Mouse (Mus musculus) forebrain, embryonic 16.5 days (tissue): ENCODE results near the gene Rab3il1. TPM values are rescaled to one million over a fixed set of nuclear protein-coding genes. Genes with fewer than 3 reads are reported as not detected.

Experiments
- ATAC-seq: fragments of 200-750 bp; cut with Nextera tagmentation; 2 replicates; pipeline ENCODE4 v1.8.0; 2017; ENCODE audit warnings: mild to moderate bottlenecking, moderate library complexity
- H3K27ac ChIP-seq: fragments of 300-500 bp; sonication (generic); 2 replicates; pipeline ENCODE4 v1.5.1; 2014; ENCODE audit warnings: low read length, control low read depth
- H3K27me3 ChIP-seq: fragments of 300-500 bp; sonication (generic); replicated peaks from 2 replicates; pipeline ENCODE4 v1.6.1; 2014; ENCODE audit warnings: low read length; ENCODE audit not compliant: control insufficient read depth, insufficient read depth
- H3K36me3 ChIP-seq: fragments of 300-500 bp; sonication (generic); 2 replicates; pipeline ENCODE4 v1.6.1; 2014; ENCODE audit not compliant: control insufficient read depth, insufficient read depth
- H3K4me1 ChIP-seq: fragments of 300-500 bp; sonication (generic); replicated peaks from 2 replicates; pipeline ENCODE4 v1.6.1; 2014; ENCODE audit warnings: low read length; ENCODE audit not compliant: control insufficient read depth, insufficient read depth
- H3K4me2 ChIP-seq: fragments of 300-500 bp; sonication (generic); 2 replicates; pipeline ENCODE4 v1.6.1; 2014; ENCODE audit warnings: mild to moderate bottlenecking, low read length, control low read depth
- H3K4me3 ChIP-seq: fragments of 300-500 bp; sonication (generic); replicated peaks from 2 replicates; pipeline ENCODE4 v1.5.1; 2014; ENCODE audit warnings: mild to moderate bottlenecking, low read length, control low read depth
- H3K9ac ChIP-seq: fragments of 300-500 bp; sonication (generic); replicated peaks from 2 replicates; pipeline ENCODE4 v1.6.1; 2014; ENCODE audit warnings: low read depth, low read length, control low read depth
- H3K9me3 ChIP-seq: fragments of 300-500 bp; sonication (generic); 2 replicates; pipeline ENCODE4 v1.6.1; 2016; ENCODE audit warnings: low read length; ENCODE audit not compliant: control insufficient read depth
- WGBS: fragments of 180-500 bp; shearing (Covaris S2); extraction: QIAGEN DNeasy Blood & Tissue Kit; methylation state at CpG from one replicate; pipeline ENCODE4 v1.1.7; 2014; 5-methylcytosine and 5-hydroxymethylcytosine counted together
- polyA plus RNA-seq: library from polyadenylated mRNA; unstranded; fragments of >200 nt; fragmentation: Nextera tagmentation; extraction: Ambion mirVana; gene quantifications from 2 replicates; pipeline ENCODE4 v1.2.1, GENCODE M21; 2015

Gene Rab3il1
- polyA plus RNA-seq, 1 experiment from 2014 or later: 18.4 TPM

- 89% methylated on average over 4 of the region's 4 CpGs for WGBS
- Histone ChIP-seq H3K27ac (no peak overlapping the region), H3K9me3 (no peaks in the 10 kb centered on the region), H3K4me2 (peak overlapping the region; percentile 97), H3K4me3 (peak overlapping the region; percentile 78), H3K9ac (no peak overlapping the region; the same call in 1 of the 2 replicates), H3K36me3 (no peaks in the 10 kb centered on the region), H3K27me3 (no peaks in the 10 kb centered on the region), H3K4me1 (peaks cover 21% of the 10 kb centered on the region)
- ATAC-seq: no peak
Measured at GRCm38 (mm10) chr19:10042816-10043215, 41.3 kb downstream of the Rab3il1 start.

GRCm38 (mm10) chr19:10043643-10044042 is 42.2 kb downstream of the Rab3il1 start:
- Histone ChIP-seq H3K9ac (no peak overlapping the region), H3K4me3 (no peak overlapping the region), H3K36me3 (no peaks in the 10 kb centered on the region), H3K9me3 (no peaks in the 10 kb centered on the region), H3K4me1 (peaks cover 21% of the 10 kb centered on the region), H3K27ac (no peak overlapping the region), H3K4me2 (no peak overlapping the region), H3K27me3 (no peaks in the 10 kb centered on the region)
- ATAC-seq: no peak

- 75% methylated on average over 2 of the region's 2 CpGs for WGBS
- H3K9ac ChIP-seq: no peak overlapping the region
- peaks cover 16% of the 10 kb centered on the region for H3K4me1 ChIP-seq
- no peak for ATAC-seq
- H3K4me2 ChIP-seq: no peak overlapping the region
- H3K9me3 ChIP-seq: no peaks in the 10 kb centered on the region
- no peak overlapping the region for H3K4me3 ChIP-seq
- H3K27me3 ChIP-seq: no peaks in the 10 kb centered on the region
- H3K36me3 ChIP-seq: no peaks in the 10 kb centered on the region
- H3K27ac ChIP-seq: no peak overlapping the region
Measured at GRCm38 (mm10) chr19:10045707-10046106, 44.2 kb downstream of the Rab3il1 start.

GRCm38 (mm10) chr19:10046346-10046745 is 44.9 kb downstream of the Rab3il1 start:
- Histone ChIP-seq H3K36me3 (no peaks in the 10 kb centered on the region), H3K27ac (no peak overlapping the region), H3K4me2 (no peak overlapping the region), H3K4me3 (no peak overlapping the region), H3K27me3 (no peaks in the 10 kb centered on the region), H3K4me1 (peaks cover 9% of the 10 kb centered on the region), H3K9me3 (no peaks in the 10 kb centered on the region), H3K9ac (no peak overlapping the region)
- WGBS: 73% methylated on average over 4 of the region's 4 CpGs
- ATAC-seq: no peak

- H3K4me3 ChIP-seq: no peak overlapping the region
- peaks cover 7% of the 10 kb centered on the region for H3K4me1 ChIP-seq
- no peaks in the 10 kb centered on the region for H3K27me3 ChIP-seq
- no peak overlapping the region for H3K9ac ChIP-seq
- no peaks in the 10 kb centered on the region for H3K9me3 ChIP-seq
- no peak overlapping the region for H3K4me2 ChIP-seq
- no peak for ATAC-seq
- H3K27ac ChIP-seq: no peak overlapping the region
- no peaks in the 10 kb centered on the region for H3K36me3 ChIP-seq
- 45% methylated on average over 3 of the region's 3 CpGs for WGBS
Measured at GRCm38 (mm10) chr19:10046983-10047382, 45.5 kb downstream of the Rab3il1 start.

GRCm38 (mm10) chr19:10049533-10049932 is 48.1 kb downstream of the Rab3il1 start:
- no peaks in the 10 kb centered on the region for H3K27me3 ChIP-seq

GRCm38 (mm10) chr19:10050438-10050837 is 49.0 kb downstream of the Rab3il1 start:
- no peaks in the 10 kb centered on the region for H3K4me1 ChIP-seq
- no peak for ATAC-seq
- H3K4me2 ChIP-seq: no peak overlapping the region
- no peak overlapping the region for H3K27ac ChIP-seq
- WGBS: 81% methylated on average over 2 of the region's 2 CpGs
- H3K4me3 ChIP-seq: no peak overlapping the region
- 0 out of 2 replicates have a peak, but pooled peaks cover 2% of the 10 kb centered on the region for H3K36me3 ChIP-seq
- no peaks in the 10 kb centered on the region for H3K27me3 ChIP-seq
- no peaks in the 10 kb centered on the region for H3K9me3 ChIP-seq
- no peak overlapping the region for H3K9ac ChIP-seq

More at GRCm38 (mm10) chr19:10049533-10049932, 48.1 kb downstream of the Rab3il1 start:
- no peaks in the 10 kb centered on the region for H3K4me1 ChIP-seq
- H3K4me3 ChIP-seq: no peak overlapping the region
- H3K36me3 ChIP-seq: no peaks in the 10 kb centered on the region
- H3K4me2 ChIP-seq: no peak overlapping the region
- no peak for ATAC-seq
- no peak overlapping the region for H3K9ac ChIP-seq
- no peak overlapping the region for H3K27ac ChIP-seq
- no peaks in the 10 kb centered on the region for H3K9me3 ChIP-seq

- 93% methylated on average over 4 of the region's 4 CpGs for WGBS
Measured at GRCm38 (mm10) chr19:10052698-10053097, 51.2 kb downstream of the Rab3il1 start.

GRCm38 (mm10) chr19:10053692-10054260 is 52.3 kb downstream of the Rab3il1 start:
- ATAC-seq: no peak
- Histone ChIP-seq H3K27me3 (no peaks in the 10 kb centered on the region), H3K9ac (no peak overlapping the region), H3K9me3 (no peaks in the 10 kb centered on the region), H3K27ac (no peak overlapping the region), H3K4me3 (no peak overlapping the region), H3K4me1 (no peaks in the 10 kb centered on the region), H3K36me3 (peaks cover 6% of the 10 kb centered on the region), H3K4me2 (no peak overlapping the region)
- WGBS: 92% methylated on average over 10 of the region's 10 CpGs

More at GRCm38 (mm10) chr19:10052698-10053097, 51.2 kb downstream of the Rab3il1 start:
- no peaks in the 10 kb centered on the region for H3K4me1 ChIP-seq
- H3K4me2 ChIP-seq: no peak overlapping the region
- H3K36me3 ChIP-seq: peaks cover 3% of the 10 kb centered on the region; the same call in 1 of the 2 replicates
- H3K27me3 ChIP-seq: no peaks in the 10 kb centered on the region
- H3K4me3 ChIP-seq: no peak overlapping the region
- H3K27ac ChIP-seq: no peak overlapping the region
- no peak for ATAC-seq
- H3K9ac ChIP-seq: no peak overlapping the region
- no peaks in the 10 kb centered on the region for H3K9me3 ChIP-seq
